Mouse (Mus musculus) CH12.LX (cell line): ENCODE data around the gene Ado. TPM values are rescaled to one million over a fixed set of nuclear protein-coding genes. Genes with fewer than 3 reads are reported as not detected.

Source experiments
- DNase-seq: peaks from one replicate; pipeline ENCODE4 v3.0.0-alpha.2; 2013; ENCODE audit errors: extremely low read depth
- H3K27ac ChIP-seq: 2 replicates; pipeline ENCODE4 v1.5.1; 2012; ENCODE audit warnings: low read depth, mild to moderate bottlenecking, control low read depth, moderate library complexity; ENCODE audit not compliant: insufficient read depth
- H3K27me3 ChIP-seq: replicated peaks from 2 replicates; pipeline ENCODE3; 2012; ENCODE audit warnings: inconsistent platforms
- H3K36me3 ChIP-seq, 2 experiments: replicated peaks in 1 of 2; 2 replicates each; pipeline versions ENCODE3 to v1.6.1; 2012; ENCODE audit warnings: inconsistent platforms in 1 of 2, low read length in 1 of 2, mild to moderate bottlenecking in 1 of 2, mixed read lengths in 1 of 2, moderate library complexity in 1 of 2; ENCODE audit not compliant: control insufficient read depth in 1 of 2, insufficient read depth in 1 of 2
- H3K4me1 ChIP-seq, 2 experiments: 2 replicates each; pipeline ENCODE4 v1.6.1; 2012; ENCODE audit warnings: inconsistent platforms in 1 of 2, moderate library complexity in 1 of 2; ENCODE audit not compliant: insufficient read depth in 2 of 2, control insufficient read depth in 1 of 2
- H3K4me2 ChIP-seq: 2 replicates; pipeline ENCODE4 v1.6.1; 2012; ENCODE audit warnings: low read depth, mild to moderate bottlenecking, control low read depth; ENCODE audit not compliant: poor library complexity, insufficient read depth, severe bottlenecking
- H3K4me3 ChIP-seq, 3 experiments: fragments of 150-350 bp in 1 of 3; sonication (generic) in 1 of 3; replicated peaks in 1 of 3; 2 replicates each; pipeline versions ENCODE3 to v1.5.1; 2011 to 2012; ENCODE audit warnings: low read depth in 2 of 3, low read length in 2 of 3, mild to moderate bottlenecking in 2 of 3, moderate library complexity in 2 of 3, control low read depth in 1 of 3, improper control_type of control experiment in 1 of 3, inconsistent platforms in 1 of 3, mixed read lengths in 1 of 3; ENCODE audit not compliant: poor library complexity in 1 of 3
- H3K79me2 ChIP-seq: replicated peaks from 2 replicates; pipeline ENCODE4 v1.6.1; 2012; ENCODE audit warnings: mild to moderate bottlenecking, moderate library complexity; ENCODE audit not compliant: control insufficient read depth, poor library complexity, insufficient read depth, severe bottlenecking; ENCODE audit errors: extremely low read depth
- H3K9ac ChIP-seq: 2 replicates; pipeline ENCODE4 v1.6.1; 2012; ENCODE audit warnings: low read depth, mild to moderate bottlenecking, control low read depth, moderate library complexity; ENCODE audit not compliant: insufficient read depth
- H3K9me3 ChIP-seq: replicated peaks from 2 replicates; pipeline ENCODE3; 2012; ENCODE audit warnings: low read length, inconsistent platforms, mixed read lengths
- BHLHE40 ChIP-seq: IDR thresholded peaks from 2 replicates; pipeline ENCODE4 v1.6.1; 2011; ENCODE audit warnings: mild to moderate bottlenecking, low read depth, low read length, improper control_type of control experiment
- CHD1 ChIP-seq: IDR thresholded peaks from 2 replicates; pipeline ENCODE4 v1.6.1; 2012; ENCODE audit warnings: low read depth, low read length, improper control_type of control experiment, inconsistent platforms
- CHD2 ChIP-seq: IDR thresholded peaks from 2 replicates; pipeline ENCODE4 v1.6.1; 2011; ENCODE audit warnings: low read length, improper control_type of control experiment
- CTCF ChIP-seq, 2 experiments: IDR thresholded peaks in 1 of 2; conservative IDR thresholded peaks in 1 of 2; 2 replicates each; pipeline ENCODE4 v1.5.1; 2011 to 2012; ENCODE audit warnings: low read depth in 2 of 2, low read length in 2 of 2, improper control_type of control experiment in 1 of 2, inconsistent platforms in 1 of 2, mild to moderate bottlenecking in 1 of 2, moderate library complexity in 1 of 2
- ELF1 ChIP-seq: IDR thresholded peaks from 2 replicates; pipeline ENCODE4 v1.6.1; 2014; ENCODE audit warnings: low read depth, mild to moderate bottlenecking, inconsistent platforms, low read length, improper control_type of control experiment
- GABPA ChIP-seq: IDR thresholded peaks from 2 replicates; pipeline ENCODE4 v1.6.1; 2012; ENCODE audit warnings: low read depth, low read length, improper control_type of control experiment, inconsistent platforms; ENCODE audit not compliant: insufficient replicate concordance
- HCFC1 ChIP-seq: IDR thresholded peaks from 2 replicates; pipeline ENCODE4 v1.6.1; 2012; ENCODE audit warnings: low read depth, mild to moderate bottlenecking, inconsistent platforms, low read length, improper control_type of control experiment
- IRF4 ChIP-seq: IDR thresholded peaks from 2 replicates; pipeline ENCODE4 v1.6.1; 2014; ENCODE audit warnings: low read depth, mild to moderate bottlenecking, inconsistent platforms, low read length, improper control_type of control experiment
- JUND ChIP-seq: conservative IDR thresholded peaks from 2 replicates; pipeline ENCODE4 v1.6.1; 2011; ENCODE audit warnings: low read depth, low read length, improper control_type of control experiment
- KAT2A ChIP-seq: IDR thresholded peaks from 2 replicates; pipeline ENCODE4 v1.6.1; 2012; ENCODE audit warnings: low read length, improper control_type of control experiment, inconsistent platforms; ENCODE audit not compliant: insufficient replicate concordance
- MAX ChIP-seq: IDR thresholded peaks from 2 replicates; pipeline ENCODE4 v1.6.1; 2011; ENCODE audit warnings: low read length, improper control_type of control experiment
- MEF2A ChIP-seq: IDR thresholded peaks from 2 replicates; pipeline ENCODE4 v1.6.1; 2014; ENCODE audit warnings: low read depth, mild to moderate bottlenecking, inconsistent platforms, low read length, improper control_type of control experiment, borderline replicate concordance
- MXI1 ChIP-seq: IDR thresholded peaks from 2 replicates; pipeline ENCODE4 v1.6.1; 2011; ENCODE audit warnings: mild to moderate bottlenecking, low read depth, low read length, improper control_type of control experiment
- NRF1 ChIP-seq: IDR thresholded peaks from 2 replicates; pipeline ENCODE4 v1.6.1; 2014; ENCODE audit warnings: low read depth, mild to moderate bottlenecking, inconsistent platforms, low read length, improper control_type of control experiment, moderate library complexity
- PAX5 ChIP-seq: IDR thresholded peaks from 2 replicates; pipeline ENCODE4 v1.6.1; 2012; ENCODE audit warnings: low read length, inconsistent platforms, mixed read lengths
- POLR2A ChIP-seq: IDR thresholded peaks from 2 replicates; pipeline ENCODE4 v1.6.1; 2011; ENCODE audit warnings: low read depth, mild to moderate bottlenecking, improper control_type of control experiment, low read length
- RCOR1 ChIP-seq: conservative IDR thresholded peaks from 2 replicates; pipeline ENCODE4 v1.6.1; 2012; ENCODE audit warnings: low read depth, mild to moderate bottlenecking, inconsistent platforms, low read length, improper control_type of control experiment
- SIN3A ChIP-seq: IDR thresholded peaks from 2 replicates; pipeline ENCODE4 v1.6.1; 2012; ENCODE audit warnings: low read length, improper control_type of control experiment, inconsistent platforms
- TBP ChIP-seq: conservative IDR thresholded peaks from 2 replicates; pipeline ENCODE4 v1.6.1; 2011; ENCODE audit warnings: low read depth, low read length, improper control_type of control experiment
- UBTF ChIP-seq: IDR thresholded peaks from 2 replicates; pipeline ENCODE4 v1.6.1; 2012; ENCODE audit warnings: low read depth, mild to moderate bottlenecking, inconsistent platforms, low read length, improper control_type of control experiment, moderate library complexity
- USF1 ChIP-seq: IDR thresholded peaks from 2 replicates; pipeline ENCODE4 v1.6.1; 2014; ENCODE audit warnings: low read depth, mild to moderate bottlenecking, inconsistent platforms, low read length, improper control_type of control experiment
- dilution Hi-C: fragments of 300-500 bp; cut with MboI; formaldehyde crosslinking; loops from 2 replicates; pipeline ENCODE4 v1.14.3; 2020; ENCODE audit warnings: low sequenced_read_pairs; ENCODE audit not compliant: extremely low pct_unique_long_range_greater_than_20kb, extremely low pct_ligation_motif_present
- in situ Hi-C: fragments of 300-500 bp; cut with MboI; formaldehyde crosslinking; loops from 3 replicates; pipeline ENCODE4 v1.14.3; 2019; ENCODE audit warnings: low sequenced_read_pairs, low pct_ligation_motif_present, low pct_unique_long_range_greater_than_20kb, mixed read lengths
- polyA plus RNA-seq: library from polyadenylated mRNA; unstranded; fragments of >175 nt; gene quantifications from 2 replicates; pipeline ENCODE4 v1.2.1, GENCODE M21; 2012; ENCODE audit warnings: low read depth; ENCODE audit not compliant: insufficient read length
- total RNA-seq, 2 experiments: library from RNA; depleted of rRNA; stranded (reverse); fragments of 300-350 nt in 1 of 2; fragments of >200 nt in 1 of 2; gene quantifications; 2 replicates each; pipeline ENCODE4 v1.2.3; 2012 to 2014

Ado gene
- total and polyA plus RNA-seq, 3 experiments, result 10.3 to 14.8 (median 12.3) TPM

GRCm38 (mm10) chr10:67573310-67573709 is 24.6 kb upstream of the Ado start:
- dilution Hi-C loops (no loop called here), in situ Hi-C loops (no loop called here)
- H3K27me3 ChIP-seq, result no peaks in the 10 kb centered on the region
- no peak overlapping the region for H3K9ac ChIP-seq
- H3K9me3 ChIP-seq, result no peaks in the 10 kb centered on the region
- H3K79me2 ChIP-seq, result no peaks in the 10 kb centered on the region
- no peak overlapping the region for H3K27ac ChIP-seq
- peaks cover 2 to 5% of the 10 kb centered on the region in 2 experiments; a peak in 2 of 4 replicates for H3K4me1 ChIP-seq
- H3K4me2 ChIP-seq, result no peak overlapping the region
- H3K36me3 ChIP-seq, result no peaks in the 10 kb centered on the region
- no peak for DNase-seq
- no peak for TF ChIP-seq MAX
- no peak for TF ChIP-seq CHD1
- no peak for TF ChIP-seq UBTF
- TF ChIP-seq USF1, result no peak
- TF ChIP-seq PAX5, result no peak
- no peak for TF ChIP-seq JUND
- TF ChIP-seq POLR2A, result no peak
- TF ChIP-seq IRF4, result no peak
- no peak overlapping the region for H3K4me3 ChIP-seq

- Histone ChIP-seq H3K4me1 (peaks cover 5 to 18% of the 10 kb centered on the region in 2 experiments; a peak in 3 of 4 replicates), H3K36me3 (no peaks in the 10 kb centered on the region), H3K4me2 (no peak overlapping the region), H3K27me3 (no peaks in the 10 kb centered on the region), H3K9ac (no peak overlapping the region), H3K79me2 (no peaks in the 10 kb centered on the region), H3K9me3 (no peaks in the 10 kb centered on the region), H3K27ac (no peak overlapping the region), H3K4me3 (no peak overlapping the region)
- no peak for DNase-seq
- TF ChIP-seq CHD2 (no peak), MEF2A (no peak), UBTF (no peak), MXI1 (no peak)
- in situ Hi-C loops, result no loop called here
- dilution Hi-C loops, result no loop called here
These were observed 22.7 kb upstream of the Ado start for GRCm38 (mm10) chr10:67571443-67571842.

- H3K36me3 ChIP-seq, result no peaks in the 10 kb centered on the region
- TF ChIP-seq GABPA (no peak), CTCF (conservative IDR thresholded peaks at IDR 0.05 in 1 of 2, IDR thresholded peaks at IDR 0.05 in 1 of 2; ENCODE audit: low read depth in 2 of 2, low read length in 2 of 2) (no peak), ELF1 (no peak), JUND (no peak), POLR2A (no peak), KAT2A (no peak), MXI1 (no peak), BHLHE40 (no peak), HCFC1 (no peak), CHD2 (no peak), NRF1 (no peak), SIN3A (no peak), TBP (no peak), RCOR1 (no peak), PAX5 (no peak)
- no peaks in the 10 kb centered on the region for H3K27me3 ChIP-seq
- in situ Hi-C loops, result no loop called here
- H3K9me3 ChIP-seq, result no peaks in the 10 kb centered on the region
- H3K4me1 ChIP-seq, result peaks cover 13 to 38% of the 10 kb centered on the region in 2 experiments
- dilution Hi-C loops, result no loop called here
- H3K79me2 ChIP-seq, result no peaks in the 10 kb centered on the region
- no peak overlapping the region for H3K4me2 ChIP-seq
- no peak overlapping the region for H3K9ac ChIP-seq
- DNase-seq, result no peak
- H3K4me3 ChIP-seq, result no peak overlapping the region
- H3K27ac ChIP-seq, result no peak overlapping the region
These were observed 20.8 kb upstream of the Ado start for GRCm38 (mm10) chr10:67569539-67569938.
